Mouse (Mus musculus) neural tube, embryonic 11.5 days (tissue): ENCODE measurements around the gene Arap1. TPM values are rescaled to one million over a fixed set of nuclear protein-coding genes. Genes with fewer than 3 reads are reported as not detected.

Experiments used
- polyA plus RNA-seq: library from polyadenylated mRNA; unstranded; fragments of >200 nt; fragmentation: Nextera tagmentation; extraction: Ambion mirVana; gene quantifications from 2 replicates; pipeline ENCODE4 v1.2.1, GENCODE M21; 2014

The Arap1 gene
- polyA plus RNA-seq, 1 experiment from 2014 or later: 11.2 TPM

Other genes starting within 250 kb of the Arap1 start
- gene Atg16l2, start 45.8 kb upstream of the Arap1 start, polyA plus RNA-seq: 7.2 and 9.5 TPM in 2 replicates
- gene Stard10, start 31.0 kb upstream of the Arap1 start, polyA plus RNA-seq: 7.0 and 8.0 TPM in 2 replicates
- not detected in 2 replicates for gene Gm45837, start 62.8 kb downstream of the Arap1 start, polyA plus RNA-seq
- 23.2 and 26.2 TPM in 2 replicates for gene Pde2a, start 73.6 kb downstream of the Arap1 start, polyA plus RNA-seq
- not detected in 2 replicates for gene Art2b, start 237.5 kb downstream of the Arap1 start, polyA plus RNA-seq